Mouse (Mus musculus) G1E (cell line): Measurements from ENCODE around the gene Fam129a. TPM values are rescaled to one million over a fixed set of nuclear protein-coding genes. Genes with fewer than 3 reads are reported as not detected.

Experiments used
- ATAC-seq: 2 replicates; pipeline ENCODE4 v1.8.0; 2016; ENCODE audit warnings: mild to moderate bottlenecking; ENCODE audit not compliant: insufficient number of reproducible peaks, poor library complexity, low FRiP score, severe bottlenecking; ENCODE audit errors: extremely low read depth
- DNase-seq: peaks from one replicate; pipeline ENCODE4 v3.0.0; 2012; ENCODE audit warnings: low spot score
- H3K27me3 ChIP-seq: 2 replicates; pipeline ENCODE4 v1.6.1; 2012; ENCODE audit warnings: mild to moderate bottlenecking, low read length, inconsistent platforms; ENCODE audit not compliant: insufficient read depth
- H3K36me3 ChIP-seq: replicated peaks from 2 replicates; pipeline ENCODE3; 2012; ENCODE audit warnings: mild to moderate bottlenecking, inconsistent platforms
- H3K4me1 ChIP-seq: 2 replicates; pipeline ENCODE4 v1.6.1; 2012; ENCODE audit warnings: low read depth, low read length, inconsistent platforms, mixed read lengths; ENCODE audit not compliant: insufficient read depth
- H3K4me3 ChIP-seq: 2 replicates; pipeline ENCODE4 v1.5.1; 2012; ENCODE audit warnings: low read depth, mild to moderate bottlenecking, inconsistent platforms, low read length, moderate library complexity, mixed read lengths
- H3K9me3 ChIP-seq: replicated peaks from 2 replicates; pipeline ENCODE4 v1.6.1; 2012; ENCODE audit warnings: inconsistent platforms
- CTCF ChIP-seq: IDR thresholded peaks from 2 replicates; pipeline ENCODE4 v1.5.1; 2012; ENCODE audit warnings: low read depth, low read length, inconsistent platforms, mixed read lengths
- GATA1 ChIP-seq: IDR thresholded peaks from 2 replicates; pipeline ENCODE4 v1.6.1; 2012; ENCODE audit warnings: borderline replicate concordance, low read length, inconsistent platforms, mixed read lengths
- GATA2 ChIP-seq: IDR thresholded peaks from 2 replicates; pipeline ENCODE4 v1.6.1; 2012; ENCODE audit warnings: low read depth, low read length, inconsistent platforms, borderline replicate concordance
- POLR2AphosphoS5 ChIP-seq: IDR thresholded peaks from 2 replicates; pipeline ENCODE4 v1.6.1; 2012; ENCODE audit warnings: low read depth, low read length, inconsistent platforms; ENCODE audit not compliant: insufficient replicate concordance
- TAL1 ChIP-seq: conservative IDR thresholded peaks from 2 replicates; pipeline ENCODE4 v1.6.1; 2012; ENCODE audit warnings: low read depth, low read length, inconsistent platforms, mixed read lengths
- polyA plus RNA-seq: library from polyadenylated mRNA; stranded (reverse); fragments of >175 nt; gene quantifications from 2 replicates; pipeline ENCODE4 v1.2.3, GENCODE M21; 2012
- total RNA-seq, 2 experiments: library from RNA; stranded (forward) in 1 of 2; stranded (reverse) in 1 of 2; fragments of 200-1000 nt in 1 of 2; fragments of >200 nt in 1 of 2; fragmentation: Nextera tagmentation in 1 of 2; gene quantifications; 2 replicates each; pipeline ENCODE4 v1.2.3; 2014 to 2017

The Fam129a gene
- total and polyA plus RNA-seq, 3 experiments: 0.60 TPM; not detected in 2

- TF ChIP-seq CTCF (no peak), GATA1 (no peak), GATA2 (no peak), POLR2AphosphoS5 (no peak), TAL1 (no peak)
- Histone ChIP-seq H3K9me3 (no peaks in the 10 kb centered on the region), H3K36me3 (no peaks in the 10 kb centered on the region), H3K27me3 (no peaks in the 10 kb centered on the region), H3K4me3 (no peak overlapping the region), H3K4me1 (peaks cover 40% of the 10 kb centered on the region)
- ATAC-seq (no peak), DNase-seq (no peak)
Measured at GRCm38 (mm10) chr1:151752946-151753345, 182.0 kb downstream of the Fam129a start.

GRCm38 (mm10) chr1:151753374-151753929, 182.5 kb downstream of the Fam129a start:
- Histone ChIP-seq H3K27me3 (no peaks in the 10 kb centered on the region), H3K4me1 (peaks cover 44% of the 10 kb centered on the region), H3K4me3 (peak overlapping the region; percentile 42; the same call in 1 of the 2 replicates), H3K36me3 (peaks cover 3% of the 10 kb centered on the region), H3K9me3 (no peaks in the 10 kb centered on the region)
- ATAC-seq (peak; percentile 5; the same call in 1 of the 2 replicates), DNase-seq (no peak)
- no peak for TF ChIP-seq GATA1

- TF ChIP-seq GATA1 (no peak), TAL1 (peak; percentile 47; the same call in 1 of the 2 replicates), CTCF (no peak), GATA2 (no peak), POLR2AphosphoS5 (no peak)
- peak; percentile 22 for ATAC-seq
Measured at GRCm38 (mm10) chr1:151754028-151754489, 183.1 kb downstream of the Fam129a start.

GRCm38 (mm10) chr1:151754881-151755659, 184.1 kb downstream of the Fam129a start, which contains the start of gene Edem3:
Gene Edem3, plus strand, starts transcription at chr1:151755371.
- Histone ChIP-seq H3K4me1 (peaks cover 47% of the 10 kb centered on the region), H3K4me3 (peak within 1 kb of the TSS; percentile 89), H3K27me3 (no peaks in the 10 kb centered on the region), H3K9me3 (no peaks in the 10 kb centered on the region), H3K36me3 (peaks cover 14% of the 10 kb centered on the region)
- peak; percentile 98 for DNase-seq
- ATAC-seq: peak; percentile 88
- TF ChIP-seq GATA1: no peak
- no peak for TF ChIP-seq CTCF
- TF ChIP-seq GATA2: no peak
- TF ChIP-seq POLR2AphosphoS5: no peak
- no peak for TF ChIP-seq TAL1

More at GRCm38 (mm10) chr1:151754028-151754489, 183.1 kb downstream of the Fam129a start:
- no peak for DNase-seq
- H3K4me1 ChIP-seq: peaks cover 47% of the 10 kb centered on the region
- peak overlapping the region; percentile 89; the same call in 1 of the 2 replicates for H3K4me3 ChIP-seq
- H3K9me3 ChIP-seq: no peaks in the 10 kb centered on the region
- no peaks in the 10 kb centered on the region for H3K27me3 ChIP-seq
- H3K36me3 ChIP-seq: peaks cover 9% of the 10 kb centered on the region

- Histone ChIP-seq H3K4me1 (peaks cover 44% of the 10 kb centered on the region), H3K9me3 (no peaks in the 10 kb centered on the region), H3K36me3 (peaks cover 18% of the 10 kb centered on the region), H3K4me3 (peak overlapping the region; percentile 89), H3K27me3 (no peaks in the 10 kb centered on the region)
- TF ChIP-seq TAL1 (no peak), CTCF (no peak), GATA1 (no peak), POLR2AphosphoS5 (no peak), GATA2 (no peak)
- ATAC-seq: no peak
- DNase-seq: peak; percentile 42
Measured at GRCm38 (mm10) chr1:151755660-151756424, 184.9 kb downstream of the Fam129a start.

- H3K36me3 ChIP-seq: peaks cover 24% of the 10 kb centered on the region
- ATAC-seq (no peak), DNase-seq (no peak)
- no peaks in the 10 kb centered on the region for H3K27me3 ChIP-seq
- no peaks in the 10 kb centered on the region for H3K9me3 ChIP-seq
- H3K4me3 ChIP-seq: peak overlapping the region; percentile 89
- TF ChIP-seq CTCF (no peak), GATA2 (no peak), GATA1 (no peak), TAL1 (no peak), POLR2AphosphoS5 (no peak)
- peaks cover 40% of the 10 kb centered on the region for H3K4me1 ChIP-seq
Measured at GRCm38 (mm10) chr1:151756425-151756728, 185.4 kb downstream of the Fam129a start.
